Mouse (Mus musculus) E14TG2a.4 (cell line): ENCODE data around the gene H2afv.

Source experiments
- H3K27me3 ChIP-seq: 2 replicates; pipeline ENCODE4 v1.6.1; 2014; ENCODE audit warnings: low read length, control low read depth; ENCODE audit not compliant: insufficient read depth
- H3K36me3 ChIP-seq: 2 replicates; pipeline ENCODE4 v1.6.1; 2014; ENCODE audit warnings: low read length, control low read depth; ENCODE audit not compliant: insufficient read depth
- H3K4me1 ChIP-seq: replicated peaks from 2 replicates; pipeline ENCODE4 v1.6.1; 2014; ENCODE audit warnings: low read depth, low read length, control low read depth
- H3K4me3 ChIP-seq: replicated peaks from 2 replicates; pipeline ENCODE4 v1.5.1; 2014; ENCODE audit warnings: mild to moderate bottlenecking, low read length
- H3K9me3 ChIP-seq: 2 replicates; pipeline ENCODE4 v1.6.1; 2014; ENCODE audit warnings: low read length, control low read depth
- CTCF ChIP-seq: conservative IDR thresholded peaks from 2 replicates; pipeline ENCODE4 v1.5.1; 2014; ENCODE audit warnings: low read length
- NANOG ChIP-seq: IDR thresholded peaks from 2 replicates; pipeline ENCODE4 v1.6.1; 2014; ENCODE audit warnings: borderline replicate concordance, low read length, mixed read lengths
- POU5F1 ChIP-seq: IDR thresholded peaks from 2 replicates; pipeline ENCODE4 v1.6.1; 2014; ENCODE audit warnings: low read length, borderline replicate concordance

The H2afv gene

GRCm38 (mm10) chr11:6406251-6407161 lies 37.7 kb downstream of the H2afv start:
- Histone ChIP-seq H3K4me3 (peak overlapping the region; percentile 13), H3K9me3 (peaks cover 7% of the 10 kb centered on the region; the same call in 1 of the 2 replicates), H3K27me3 (no peaks in the 10 kb centered on the region), H3K36me3 (peaks cover 59% of the 10 kb centered on the region), H3K4me1 (peaks cover 77% of the 10 kb centered on the region)
- TF ChIP-seq CTCF (no peak), POU5F1 (no peak), NANOG (no peak)

GRCm38 (mm10) chr11:6405591-6406081 lies 38.6 kb downstream of the H2afv start:
- TF ChIP-seq POU5F1: no peak
- no peak for TF ChIP-seq NANOG
- no peaks in the 10 kb centered on the region for H3K27me3 ChIP-seq

DNA sequence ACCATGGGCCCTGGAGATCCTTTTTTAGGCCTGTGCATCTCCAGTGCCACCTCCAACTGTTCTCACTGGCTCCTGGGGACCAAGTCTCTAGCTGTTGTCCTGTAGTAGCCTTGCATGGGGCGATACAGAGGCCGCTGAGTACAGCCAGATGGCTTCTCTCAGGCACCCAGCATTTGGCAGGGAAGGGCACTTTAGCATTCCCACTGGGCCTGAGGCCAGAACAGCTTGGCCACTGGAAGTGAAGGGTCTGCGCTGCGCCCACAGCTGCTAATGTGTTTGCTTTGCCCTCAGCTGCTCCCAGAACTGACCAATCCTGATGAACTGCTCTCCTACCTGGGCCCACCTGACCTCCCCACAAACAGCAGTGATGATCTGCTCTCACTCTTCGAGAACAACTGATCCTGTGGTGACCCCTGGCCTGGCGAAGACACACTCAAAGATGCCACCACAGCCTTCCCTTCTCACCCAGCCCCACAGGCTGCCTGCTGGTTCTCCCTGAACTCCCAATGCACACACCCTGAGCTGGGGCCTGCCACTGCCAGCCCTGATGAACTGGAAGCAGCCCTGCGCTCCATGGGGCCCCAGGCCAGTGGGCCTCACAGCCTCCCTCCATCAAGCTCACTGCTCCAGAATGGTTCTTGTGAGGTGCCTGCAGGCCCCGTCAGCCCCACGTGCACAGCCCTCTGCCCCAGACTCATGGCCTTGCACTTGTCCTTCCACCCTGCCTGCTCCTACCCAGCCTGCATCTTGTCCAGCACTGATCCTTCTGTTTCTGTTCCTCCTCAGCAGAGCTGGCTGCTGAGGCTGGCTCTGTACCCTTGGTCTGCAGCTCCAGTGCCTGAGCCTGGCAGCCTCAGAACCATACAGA lies 39.3 kb downstream of the H2afv start:
- peaks cover 6% of the 10 kb centered on the region; the same call in 1 of the 2 replicates for H3K9me3 ChIP-seq
- TF ChIP-seq POU5F1: no peak
- TF ChIP-seq CTCF: no peak
- no peak for TF ChIP-seq NANOG
- H3K36me3 ChIP-seq: peaks cover 75% of the 10 kb centered on the region
- no peaks in the 10 kb centered on the region for H3K27me3 ChIP-seq
- H3K4me1 ChIP-seq: peaks cover 73% of the 10 kb centered on the region
- peak overlapping the region; percentile 13; the same call in 1 of the 2 replicates for H3K4me3 ChIP-seq

More at GRCm38 (mm10) chr11:6405591-6406081, 38.6 kb downstream of the H2afv start:
- Histone ChIP-seq H3K4me1 (peaks cover 73% of the 10 kb centered on the region), H3K4me3 (peak overlapping the region; percentile 13), H3K36me3 (peaks cover 68% of the 10 kb centered on the region), H3K9me3 (peaks cover 7% of the 10 kb centered on the region; the same call in 1 of the 2 replicates)

GRCm38 (mm10) chr11:6403830-6404405 lies 40.3 kb downstream of the H2afv start:
- H3K9me3 ChIP-seq: no peaks in the 10 kb centered on the region
- TF ChIP-seq POU5F1 (no peak), CTCF (no peak), NANOG (no peak)
- peaks cover 76% of the 10 kb centered on the region for H3K4me1 ChIP-seq
- peaks cover 85% of the 10 kb centered on the region for H3K36me3 ChIP-seq
- no peaks in the 10 kb centered on the region for H3K27me3 ChIP-seq
- no peak overlapping the region for H3K4me3 ChIP-seq

- H3K36me3 ChIP-seq: peaks cover 96% of the 10 kb centered on the region
- no peaks in the 10 kb centered on the region for H3K27me3 ChIP-seq
- H3K4me1 ChIP-seq: peaks cover 75% of the 10 kb centered on the region
- no peaks in the 10 kb centered on the region for H3K9me3 ChIP-seq
- peak overlapping the region; percentile 13; the same call in 1 of the 2 replicates for H3K4me3 ChIP-seq
- TF ChIP-seq NANOG (no peak), CTCF (peak; percentile 96)
These were observed 41.4 kb downstream of the H2afv start for GRCm38 (mm10) chr11:6402515-6403510.

DNA sequence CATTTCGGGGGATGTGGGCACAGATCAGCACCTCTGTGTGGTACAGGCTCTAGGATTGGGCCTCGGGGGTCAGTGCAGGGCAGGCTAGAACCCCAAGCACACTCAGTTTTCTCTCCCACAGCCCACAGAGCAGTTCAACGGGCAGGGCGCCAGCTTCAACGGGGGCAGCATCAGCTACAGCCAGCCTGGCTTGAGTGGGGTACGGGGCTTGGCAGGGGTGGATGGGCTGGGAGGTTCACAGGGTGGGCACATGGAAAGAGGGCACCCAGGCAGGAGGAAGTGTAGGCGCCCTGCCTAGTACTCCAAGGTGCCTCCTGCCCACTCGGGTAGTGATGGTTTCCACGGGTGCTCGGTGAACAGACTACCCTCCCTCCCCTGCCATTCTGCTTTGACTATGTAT lies 46.1 kb downstream of the H2afv start:
- H3K4me1 ChIP-seq: peaks cover 52% of the 10 kb centered on the region
- H3K36me3 ChIP-seq: peaks cover 97% of the 10 kb centered on the region
- no peak overlapping the region for H3K4me3 ChIP-seq
- peaks cover 14% of the 10 kb centered on the region for H3K9me3 ChIP-seq
- TF ChIP-seq POU5F1: no peak
- TF ChIP-seq NANOG: no peak
- TF ChIP-seq CTCF: no peak
- no peaks in the 10 kb centered on the region for H3K27me3 ChIP-seq

- no peak for TF ChIP-seq NANOG
- no peak overlapping the region for H3K4me3 ChIP-seq
- peaks cover 97% of the 10 kb centered on the region for H3K36me3 ChIP-seq
- no peaks in the 10 kb centered on the region for H3K27me3 ChIP-seq
- H3K4me1 ChIP-seq: peaks cover 60% of the 10 kb centered on the region
- peaks cover 14% of the 10 kb centered on the region for H3K9me3 ChIP-seq
These were observed 48.7 kb downstream of the H2afv start for GRCm38 (mm10) chr11:6395565-6395964.
